Mouse (Mus musculus): ENCODE measurements around the gene Wipf1.

DNA sequence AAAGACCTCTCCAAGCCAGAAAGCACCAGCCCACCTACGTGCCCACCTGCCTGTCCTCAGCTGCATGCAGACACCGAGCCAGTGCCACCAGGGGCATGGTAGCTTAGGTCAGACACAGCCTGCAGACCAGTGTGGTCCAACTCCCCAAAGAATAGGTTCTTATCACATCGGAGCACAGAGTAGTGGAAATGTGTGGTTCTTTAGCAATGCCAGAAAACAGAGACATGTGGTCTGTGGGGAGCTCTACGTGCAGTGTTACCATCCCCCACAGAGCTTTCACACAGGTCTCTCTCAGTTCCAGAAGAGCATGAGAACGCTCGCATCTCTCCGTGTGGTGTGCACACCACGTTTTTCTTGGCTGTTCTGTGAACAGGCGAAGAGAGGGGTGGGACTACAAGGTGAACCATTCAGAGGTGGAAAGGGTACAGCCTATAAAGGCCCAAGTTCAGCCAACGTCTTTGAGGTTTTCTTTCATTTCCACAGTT lies 59.3 kb downstream of the Wipf1 start:
- TF ChIP-seq CTCF (conservative IDR thresholded peaks at IDR 0.05; ENCODE audit: insufficient read depth, insufficient read length, low read depth, low read length) (no peak), POLR2A (IDR thresholded peaks at IDR 0.05; ENCODE audit: low read depth, low read length) (no peak)

Measured in kidney, adult 2 months (tissue).